Mouse (Mus musculus) MEL (cell line): ENCODE measurements around the gene Rflnb. TPM values are rescaled to one million over a fixed set of nuclear protein-coding genes. Genes with fewer than 3 reads are reported as not detected.

Experiments
- DNase-seq: peaks from one replicate; pipeline ENCODE4 v3.0.0; 2011; ENCODE audit warnings: low read depth, low spot score
- H3K27ac ChIP-seq: 2 replicates; pipeline ENCODE4 v1.5.1; 2012; ENCODE audit warnings: low read depth, mild to moderate bottlenecking, control low read depth, low read length, moderate library complexity; ENCODE audit not compliant: control insufficient read depth
- H3K27me3 ChIP-seq, 2 experiments: fragments of 150-350 bp in 1 of 2; sonication (generic) in 1 of 2; 2 replicates each; pipeline ENCODE4 v1.6.1; 2012; ENCODE audit warnings: low read length in 2 of 2, mild to moderate bottlenecking in 2 of 2, improper control_type of control experiment in 1 of 2, moderate library complexity in 1 of 2; ENCODE audit not compliant: insufficient read depth in 2 of 2, control insufficient read depth in 1 of 2
- H3K36me3 ChIP-seq, 2 experiments: 2 replicates each; pipeline ENCODE4 v1.6.1; 2012 to 2014; ENCODE audit warnings: low read length in 2 of 2, improper control_type of control experiment in 1 of 2, inconsistent platforms in 1 of 2, mild to moderate bottlenecking in 1 of 2; ENCODE audit not compliant: insufficient read depth in 2 of 2, control insufficient read depth in 1 of 2
- H3K4me1 ChIP-seq, 2 experiments: fragments of 150-350 bp in 1 of 2; sonication (generic) in 1 of 2; 2 replicates each; pipeline ENCODE4 v1.6.1; 2012; ENCODE audit warnings: low read length in 2 of 2, improper control_type of control experiment in 1 of 2, mild to moderate bottlenecking in 1 of 2; ENCODE audit not compliant: insufficient read depth in 2 of 2, control insufficient read depth in 1 of 2
- H3K4me3 ChIP-seq, 2 experiments: fragments of 150-350 bp in 1 of 2; sonication (generic) in 1 of 2; 2 replicates each; pipeline ENCODE4 v1.5.1; 2012; ENCODE audit warnings: low read depth in 2 of 2, low read length in 2 of 2, mild to moderate bottlenecking in 2 of 2, moderate library complexity in 2 of 2, control low read depth in 1 of 2, improper control_type of control experiment in 1 of 2; ENCODE audit not compliant: control insufficient read depth in 1 of 2, insufficient read depth in 1 of 2
- H3K79me2 ChIP-seq: 2 replicates; pipeline ENCODE4 v1.6.1; 2012; ENCODE audit warnings: mild to moderate bottlenecking, low read length, moderate library complexity; ENCODE audit not compliant: control insufficient read depth, poor library complexity, insufficient read depth
- H3K9ac ChIP-seq: 2 replicates; pipeline ENCODE4 v1.6.1; 2012; ENCODE audit warnings: low read depth, mild to moderate bottlenecking, control low read depth, low read length, moderate library complexity; ENCODE audit not compliant: control insufficient read depth, poor library complexity, severe bottlenecking
- H3K9me3 ChIP-seq: fragments of 150-350 bp; sonication (generic); replicated peaks from 2 replicates; pipeline ENCODE4 v1.6.1; 2012; ENCODE audit warnings: mild to moderate bottlenecking, low read length, improper control_type of control experiment, moderate library complexity; ENCODE audit not compliant: insufficient read depth
- CHD1 ChIP-seq: IDR thresholded peaks from 2 replicates; pipeline ENCODE4 v1.6.1; 2012; ENCODE audit warnings: low read depth, mild to moderate bottlenecking, inconsistent platforms, low read length, improper control_type of control experiment
- CHD2 ChIP-seq: IDR thresholded peaks from 2 replicates; pipeline ENCODE4 v1.6.1; 2011; ENCODE audit warnings: low read length, improper control_type of control experiment
- E2F4 ChIP-seq: IDR thresholded peaks from 2 replicates; pipeline ENCODE4 v1.6.1; 2011; ENCODE audit warnings: low read depth, low read length, improper control_type of control experiment, borderline replicate concordance
- ELF1 ChIP-seq: IDR thresholded peaks from 2 replicates; pipeline ENCODE4 v1.6.1; 2014; ENCODE audit warnings: low read depth, mild to moderate bottlenecking, inconsistent platforms, low read length, improper control_type of control experiment, moderate library complexity
- EP300 ChIP-seq, 2 experiments: IDR thresholded peaks; 2 replicates each; pipeline ENCODE4 v1.6.1; 2011; ENCODE audit warnings: improper control_type of control experiment in 2 of 2, low read length in 2 of 2, low read depth in 1 of 2, mild to moderate bottlenecking in 1 of 2
- ETS1 ChIP-seq: IDR thresholded peaks from 2 replicates; pipeline ENCODE4 v1.6.1; 2012; ENCODE audit warnings: low read depth, mild to moderate bottlenecking, inconsistent platforms, low read length, improper control_type of control experiment, moderate library complexity
- GATA1 ChIP-seq: IDR thresholded peaks from 2 replicates; pipeline ENCODE4 v1.6.1; 2011; ENCODE audit warnings: low read depth, low read length, improper control_type of control experiment
- JUND ChIP-seq: IDR thresholded peaks from 2 replicates; pipeline ENCODE4 v1.6.1; 2011; ENCODE audit warnings: low read depth, mild to moderate bottlenecking, improper control_type of control experiment, low read length
- KAT2A ChIP-seq: conservative IDR thresholded peaks from 2 replicates; pipeline ENCODE4 v1.6.1; 2012; ENCODE audit warnings: low read depth, low read length, improper control_type of control experiment, inconsistent platforms
- MAFK ChIP-seq: IDR thresholded peaks from 2 replicates; pipeline ENCODE4 v1.6.1; 2011; ENCODE audit warnings: low read depth, mild to moderate bottlenecking, low read length, improper control_type of control experiment, borderline replicate concordance
- MAZ ChIP-seq: IDR thresholded peaks from 2 replicates; pipeline ENCODE4 v1.6.1; 2012; ENCODE audit warnings: low read depth, mild to moderate bottlenecking, inconsistent platforms, low read length, improper control_type of control experiment
- MXI1 ChIP-seq: IDR thresholded peaks from 2 replicates; pipeline ENCODE4 v1.6.1; 2011; ENCODE audit warnings: mild to moderate bottlenecking, low read depth, low read length, improper control_type of control experiment
- MYC ChIP-seq: IDR thresholded peaks from 2 replicates; pipeline ENCODE4 v1.6.1; 2011; ENCODE audit warnings: low read depth, mild to moderate bottlenecking, low read length, improper control_type of control experiment, moderate library complexity
- NELFE ChIP-seq: IDR thresholded peaks from 2 replicates; pipeline ENCODE4 v1.6.1; 2011; ENCODE audit warnings: low read depth, low read length, improper control_type of control experiment
- RCOR1 ChIP-seq: IDR thresholded peaks from 2 replicates; pipeline ENCODE4 v1.6.1; 2012; ENCODE audit warnings: low read depth, mild to moderate bottlenecking, inconsistent platforms, low read length, improper control_type of control experiment
- SMC3 ChIP-seq: IDR thresholded peaks from 2 replicates; pipeline ENCODE4 v1.6.1; 2011; ENCODE audit warnings: low read depth, low read length, improper control_type of control experiment
- TBP ChIP-seq: IDR thresholded peaks from 2 replicates; pipeline ENCODE4 v1.8.0; 2011; ENCODE audit warnings: low read depth, low read length, improper control_type of control experiment
- TCF12 ChIP-seq: IDR thresholded peaks from 2 replicates; pipeline ENCODE4 v1.6.1; 2014; ENCODE audit warnings: low read depth, mild to moderate bottlenecking, inconsistent platforms, low read length, improper control_type of control experiment, moderate library complexity
- UBTF ChIP-seq: IDR thresholded peaks from 2 replicates; pipeline ENCODE4 v1.6.1; 2012; ENCODE audit warnings: low read depth, mild to moderate bottlenecking, inconsistent platforms, low read length, improper control_type of control experiment, moderate library complexity, borderline replicate concordance; ENCODE audit not compliant: insufficient read depth
- USF2 ChIP-seq, 2 experiments: IDR thresholded peaks; 2 replicates each; pipeline ENCODE4 v1.6.1; 2011 to 2012; ENCODE audit warnings: improper control_type of control experiment in 2 of 2, low read length in 2 of 2, borderline replicate concordance in 1 of 2, inconsistent platforms in 1 of 2, low read depth in 1 of 2, mild to moderate bottlenecking in 1 of 2; ENCODE audit not compliant: insufficient read depth in 1 of 2
- ZC3H11A ChIP-seq: IDR thresholded peaks from 2 replicates; pipeline ENCODE4 v1.6.1; 2012; ENCODE audit warnings: low read depth, mild to moderate bottlenecking, inconsistent platforms, low read length, improper control_type of control experiment
- ZNF384 ChIP-seq: IDR thresholded peaks from 2 replicates; pipeline ENCODE4 v1.6.1; 2012; ENCODE audit warnings: low read depth, mild to moderate bottlenecking, inconsistent platforms, low read length, improper control_type of control experiment
- polyA plus RNA-seq, 2 experiments: library from polyadenylated mRNA; stranded (reverse) in 1 of 2; unstranded in 1 of 2; fragments of >175 nt in 1 of 2; fragments of >200 nt in 1 of 2; gene quantifications; 2 replicates each; pipeline versions ENCODE4 v1.2.1 to v1.2.4; 2012; ENCODE audit warnings: low replicate concordance in 2 of 2, low read depth in 1 of 2; ENCODE audit not compliant: insufficient read length in 2 of 2, insufficient read depth in 1 of 2, missing spikeins in 1 of 2
- total RNA-seq: library from RNA; depleted of rRNA; stranded (reverse); fragments of 300-350 nt; gene quantifications from 2 replicates; pipeline ENCODE4 v1.2.3, GENCODE M21; 2012

Gene Rflnb
- total and polyA plus RNA-seq, 3 experiments = 7.4 to 8.7 TPM; not detected in 1

- no peak for DNase-seq
Observed at GRCm38 (mm10) chr11:76066563-76067156, 39.1 kb upstream of the Rflnb start.

GRCm38 (mm10) chr11:76065521-76066095 lies 38.0 kb upstream of the Rflnb start:
- DNase-seq = no peak
- no peak overlapping the region for H3K9ac ChIP-seq
- no peaks in the 10 kb centered on the region for H3K4me1 ChIP-seq
- no peak overlapping the region for H3K27ac ChIP-seq
- H3K27me3 ChIP-seq = no peaks in the 10 kb centered on the region
- no peaks in the 10 kb centered on the region for H3K9me3 ChIP-seq
- no peaks in the 10 kb centered on the region for H3K36me3 ChIP-seq
- no peak for TF ChIP-seq E2F4
- no peak for TF ChIP-seq RCOR1
- TF ChIP-seq KAT2A = no peak
- TF ChIP-seq CHD1 = no peak
- no peak for TF ChIP-seq USF2 (IDR thresholded peaks at IDR 0.05; ENCODE audit: borderline replicate concordance in 1 of 2, insufficient read depth in 1 of 2, low read depth in 1 of 2, low read length in 2 of 2)
- TF ChIP-seq TBP = no peak
- TF ChIP-seq MAZ = no peak
- TF ChIP-seq UBTF = no peak
- no peak for TF ChIP-seq ZNF384
- no peak for TF ChIP-seq TCF12
- TF ChIP-seq MYC = no peak
- no peak for TF ChIP-seq EP300 (IDR thresholded peaks at IDR 0.05; ENCODE audit: low read depth in 1 of 2, low read length in 2 of 2)
- H3K4me3 ChIP-seq = no peak overlapping the region
- no peaks in the 10 kb centered on the region for H3K79me2 ChIP-seq

More at GRCm38 (mm10) chr11:76066563-76067156, 39.1 kb upstream of the Rflnb start:
- TF ChIP-seq RCOR1 = no peak
- TF ChIP-seq CHD2 = no peak
- TF ChIP-seq SMC3 = no peak
- no peak for TF ChIP-seq CHD1
- no peak for TF ChIP-seq MXI1
- no peak for TF ChIP-seq GATA1
- TF ChIP-seq ZC3H11A = no peak
- no peak for TF ChIP-seq MAFK
- no peak for TF ChIP-seq USF2 (IDR thresholded peaks at IDR 0.05; ENCODE audit: borderline replicate concordance in 1 of 2, insufficient read depth in 1 of 2, low read depth in 1 of 2, low read length in 2 of 2)
- no peak for TF ChIP-seq EP300 (IDR thresholded peaks at IDR 0.05; ENCODE audit: low read depth in 1 of 2, low read length in 2 of 2)
- no peak for TF ChIP-seq JUND
- TF ChIP-seq ETS1 = no peak
- no peak for TF ChIP-seq NELFE
- no peak for TF ChIP-seq ELF1
- H3K79me2 ChIP-seq = no peaks in the 10 kb centered on the region
- H3K27ac ChIP-seq = no peak overlapping the region
- no peaks in the 10 kb centered on the region for H3K36me3 ChIP-seq
- H3K9ac ChIP-seq = no peak overlapping the region
- no peaks in the 10 kb centered on the region for H3K9me3 ChIP-seq
- no peak overlapping the region for H3K4me3 ChIP-seq
- no peaks in the 10 kb centered on the region for H3K4me1 ChIP-seq
- no peaks in the 10 kb centered on the region for H3K27me3 ChIP-seq
